Mouse (Mus musculus): ENCODE measurements around the gene Ntn4.

Ntn4 gene

GRCm38 (mm10) chr10:93783216-93784013 is 142.9 kb downstream of the Ntn4 start:
- no peak for DNase-seq (ENCODE audit: low spot score in 2 of 2)

Measured in urinary bladder, postnatal 36 days (tissue).